Mouse (Mus musculus): ENCODE measurements around the gene Ybx3. TPM values are rescaled to one million over a fixed set of nuclear protein-coding genes. Genes with fewer than 3 reads are reported as not detected.

The Ybx3 gene
- polyA plus RNA-seq, 1 experiment = 1,098 TPM

GRCm38 (mm10) chr6:131370767-131371166, 17.5 kb downstream of the Ybx3 start:
- no peaks in the 10 kb centered on the region for H3K4me1 ChIP-seq (ENCODE audit: control insufficient read depth, insufficient read depth, low read length)
- H3K4me3 ChIP-seq (ENCODE audit: control insufficient read depth, low read depth, low read length) = no peak overlapping the region
- H3K27me3 ChIP-seq (ENCODE audit: control insufficient read depth, insufficient read depth, low read length) = no peaks in the 10 kb centered on the region
- peaks cover 1% of the 10 kb centered on the region for H3K36me3 ChIP-seq (ENCODE audit: control insufficient read depth, insufficient read depth, low read length)
- no peak overlapping the region for H3K27ac ChIP-seq (ENCODE audit: control insufficient read depth, insufficient read depth, low read depth, low read length)
- TF ChIP-seq POLR2A (IDR thresholded peaks at IDR 0.05; ENCODE audit: control insufficient read depth, low read depth, low read length) = no peak

DNA sequence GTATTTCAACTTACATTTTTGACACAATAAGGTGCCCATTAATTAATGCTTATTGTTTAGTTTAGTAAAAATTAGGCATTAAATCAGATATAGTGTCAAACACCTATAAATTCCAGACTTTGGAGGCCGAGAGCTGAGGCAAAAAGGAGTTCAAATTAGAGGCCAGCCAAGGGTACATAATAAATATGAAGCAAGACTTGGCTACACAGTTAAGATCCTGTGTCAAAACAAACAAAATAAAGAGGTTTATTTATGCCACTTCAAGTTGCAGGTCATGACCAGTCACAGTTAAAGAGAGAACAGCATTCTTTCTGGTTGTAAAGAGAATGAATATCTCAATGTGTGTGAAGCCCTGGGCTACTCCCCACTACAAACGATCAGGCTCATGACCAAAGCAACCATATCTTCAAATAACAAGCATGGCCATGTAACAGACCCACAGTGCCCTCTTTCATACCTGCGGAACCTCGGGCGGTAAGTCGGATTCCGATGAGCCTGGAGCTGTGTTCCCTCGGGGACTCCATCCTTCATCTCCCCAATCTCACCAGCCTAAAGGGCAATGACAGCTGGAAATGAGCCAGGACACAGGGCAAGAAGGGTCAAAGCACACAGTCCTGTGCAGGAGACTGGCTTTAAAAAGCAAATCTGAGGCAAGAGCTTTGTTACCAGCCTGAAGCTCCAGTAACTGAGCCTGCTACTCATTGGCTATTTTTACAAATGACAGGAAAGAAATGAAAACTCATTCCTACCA, 18.2 kb downstream of the Ybx3 start:
- peaks cover 1% of the 10 kb centered on the region for H3K36me3 ChIP-seq (ENCODE audit: control insufficient read depth, insufficient read depth, low read length)
- no peaks in the 10 kb centered on the region for H3K4me1 ChIP-seq (ENCODE audit: control insufficient read depth, insufficient read depth, low read length)
- no peak overlapping the region for H3K4me3 ChIP-seq (ENCODE audit: control insufficient read depth, low read depth, low read length)
- no peak for TF ChIP-seq POLR2A (IDR thresholded peaks at IDR 0.05; ENCODE audit: control insufficient read depth, low read depth, low read length)
- no peak for TF ChIP-seq CTCF (IDR thresholded peaks at IDR 0.05; ENCODE audit: control insufficient read depth, insufficient read depth, insufficient replicate concordance, low read depth, low read length)
- no peak overlapping the region for H3K27ac ChIP-seq (ENCODE audit: control insufficient read depth, insufficient read depth, low read depth, low read length)
- no peaks in the 10 kb centered on the region for H3K27me3 ChIP-seq (ENCODE audit: control insufficient read depth, insufficient read depth, low read length)

DNA sequence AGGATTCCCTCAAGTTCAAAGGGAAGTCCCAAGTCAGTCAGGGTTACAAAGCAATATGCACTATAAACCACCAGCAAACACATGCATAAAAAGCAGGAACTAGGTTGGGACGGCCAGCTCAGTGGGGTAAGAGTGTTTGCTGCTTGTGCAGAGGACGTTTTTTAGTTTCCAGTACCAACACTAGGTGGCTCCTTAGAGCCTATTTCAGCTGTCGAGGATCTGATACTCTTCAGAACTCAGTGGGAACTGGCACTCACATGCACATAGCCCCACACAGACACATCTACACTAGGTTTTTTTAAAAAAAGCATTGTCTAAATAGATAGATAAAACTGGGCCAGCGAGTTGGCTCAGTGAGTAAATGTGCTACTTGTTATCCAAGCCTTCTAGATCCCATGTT, 21.2 kb downstream of the Ybx3 start:
- no peak for TF ChIP-seq POLR2A (IDR thresholded peaks at IDR 0.05; ENCODE audit: control insufficient read depth, low read depth, low read length)
- no peaks in the 10 kb centered on the region for H3K27me3 ChIP-seq (ENCODE audit: control insufficient read depth, insufficient read depth, low read length)
- H3K36me3 ChIP-seq (ENCODE audit: control insufficient read depth, insufficient read depth, low read length) = peaks cover 1% of the 10 kb centered on the region
- H3K4me3 ChIP-seq (ENCODE audit: control insufficient read depth, low read depth, low read length) = no peak overlapping the region
- H3K4me1 ChIP-seq (ENCODE audit: control insufficient read depth, insufficient read depth, low read length) = no peaks in the 10 kb centered on the region
- no peak overlapping the region for H3K27ac ChIP-seq (ENCODE audit: control insufficient read depth, insufficient read depth, low read depth, low read length)

DNA sequence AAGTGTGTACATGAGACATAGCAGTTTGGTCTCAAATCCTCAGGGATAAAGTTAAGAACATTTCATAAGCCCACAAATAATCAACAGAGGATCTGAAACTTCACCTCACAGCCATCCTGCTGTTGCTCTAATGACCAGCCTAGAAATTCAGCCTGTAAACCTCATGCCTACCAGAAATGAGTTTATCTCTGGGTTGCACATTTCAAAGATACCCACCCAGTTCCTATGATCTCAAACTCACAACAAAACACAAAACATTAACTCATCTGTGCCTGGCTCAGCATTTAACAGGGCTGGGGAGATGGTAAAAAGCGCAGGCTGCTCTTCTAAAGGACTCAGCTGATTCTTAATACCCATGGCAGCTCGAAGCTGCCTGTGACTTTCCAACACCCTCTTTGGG, 23.9 kb downstream of the Ybx3 start:
- no peaks in the 10 kb centered on the region for H3K27me3 ChIP-seq (ENCODE audit: control insufficient read depth, insufficient read depth, low read length)
- no peaks in the 10 kb centered on the region; the same call in 1 of the 2 replicates for H3K36me3 ChIP-seq (ENCODE audit: control insufficient read depth, insufficient read depth, low read length)
- H3K27ac ChIP-seq (ENCODE audit: control insufficient read depth, insufficient read depth, low read depth, low read length) = no peak overlapping the region
- H3K4me3 ChIP-seq (ENCODE audit: control insufficient read depth, low read depth, low read length) = no peak overlapping the region
- H3K4me1 ChIP-seq (ENCODE audit: control insufficient read depth, insufficient read depth, low read length) = no peaks in the 10 kb centered on the region
- TF ChIP-seq POLR2A (IDR thresholded peaks at IDR 0.05; ENCODE audit: control insufficient read depth, low read depth, low read length) = no peak

DNA sequence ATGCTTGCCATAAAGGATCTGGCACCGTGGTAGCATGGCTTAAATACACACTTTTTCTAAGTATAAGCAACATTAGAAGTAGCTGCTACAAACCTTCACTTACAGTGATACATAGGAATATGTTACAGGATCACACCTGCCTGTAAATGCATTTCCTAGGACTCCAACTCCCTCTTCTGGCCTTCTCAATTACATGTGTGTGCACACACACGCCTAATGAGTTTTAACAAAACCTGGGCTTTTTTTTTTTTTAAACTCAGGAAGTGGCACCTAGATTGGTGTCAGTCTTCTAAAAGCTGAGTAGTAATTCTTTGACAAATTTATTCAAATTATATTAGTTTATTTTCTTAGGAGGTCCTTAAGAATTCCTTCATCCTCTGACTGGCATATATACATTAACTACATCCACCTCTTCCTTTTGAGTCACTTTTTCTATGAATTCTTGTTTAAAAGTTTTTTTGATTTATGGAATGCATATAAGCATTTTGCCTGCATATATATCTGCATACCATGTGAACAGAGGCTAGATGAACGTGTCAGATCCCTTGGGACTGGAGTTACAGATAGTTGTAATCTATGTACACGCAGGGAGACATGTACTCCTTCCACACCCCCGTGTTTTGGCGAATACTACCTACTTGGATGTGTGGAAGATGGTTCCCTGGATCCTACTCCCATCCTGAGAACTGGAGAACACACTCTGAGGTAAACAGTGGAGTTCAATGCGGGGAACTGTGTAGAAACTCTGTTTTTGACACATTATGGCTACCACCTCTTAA, 25.1 kb downstream of the Ybx3 start:
- Histone ChIP-seq H3K36me3 (ENCODE audit: control insufficient read depth, insufficient read depth, low read length) (no peaks in the 10 kb centered on the region; the same call in 1 of the 2 replicates), H3K4me1 (ENCODE audit: control insufficient read depth, insufficient read depth, low read length) (no peaks in the 10 kb centered on the region), H3K27me3 (ENCODE audit: control insufficient read depth, insufficient read depth, low read length) (no peaks in the 10 kb centered on the region), H3K27ac (ENCODE audit: control insufficient read depth, insufficient read depth, low read depth, low read length) (no peak overlapping the region), H3K4me3 (ENCODE audit: control insufficient read depth, low read depth, low read length) (no peak overlapping the region)
- TF ChIP-seq POLR2A (IDR thresholded peaks at IDR 0.05; ENCODE audit: control insufficient read depth, low read depth, low read length) = no peak

DNA sequence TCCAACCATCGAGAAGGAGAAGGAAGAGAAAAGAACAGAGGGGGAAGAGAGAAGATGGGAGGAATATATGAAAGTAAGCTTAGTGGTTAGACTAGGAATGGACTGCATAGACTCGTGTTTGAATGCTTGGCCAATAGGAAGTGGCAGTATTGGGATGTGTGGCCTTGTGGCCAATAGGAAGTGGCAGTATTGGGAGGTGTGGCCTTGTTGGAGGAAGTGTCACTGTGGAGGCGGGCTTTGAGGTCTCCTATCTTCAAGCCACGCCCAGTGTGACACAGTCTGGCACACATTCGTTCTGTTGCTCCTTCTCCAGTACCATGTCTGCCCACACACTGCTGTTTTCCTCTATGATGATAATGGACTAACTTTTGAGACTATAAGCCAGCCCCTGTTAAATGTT, 27.6 kb downstream of the Ybx3 start:
- no peak for TF ChIP-seq POLR2A (IDR thresholded peaks at IDR 0.05; ENCODE audit: control insufficient read depth, low read depth, low read length)
- TF ChIP-seq CTCF (IDR thresholded peaks at IDR 0.05; ENCODE audit: control insufficient read depth, insufficient read depth, insufficient replicate concordance, low read depth, low read length) = no peak
- no peaks in the 10 kb centered on the region for H3K27me3 ChIP-seq (ENCODE audit: control insufficient read depth, insufficient read depth, low read length)
- no peaks in the 10 kb centered on the region for H3K4me1 ChIP-seq (ENCODE audit: control insufficient read depth, insufficient read depth, low read length)
- no peaks in the 10 kb centered on the region for H3K36me3 ChIP-seq (ENCODE audit: control insufficient read depth, insufficient read depth, low read length)
- H3K4me3 ChIP-seq (ENCODE audit: control insufficient read depth, low read depth, low read length) = no peak overlapping the region
- H3K27ac ChIP-seq (ENCODE audit: control insufficient read depth, insufficient read depth, low read depth, low read length) = no peak overlapping the region

GRCm38 (mm10) chr6:131359543-131359942, 28.7 kb downstream of the Ybx3 start:
- no peak overlapping the region for H3K27ac ChIP-seq (ENCODE audit: control insufficient read depth, insufficient read depth, low read depth, low read length)
- H3K27me3 ChIP-seq (ENCODE audit: control insufficient read depth, insufficient read depth, low read length) = no peaks in the 10 kb centered on the region
- TF ChIP-seq CTCF (IDR thresholded peaks at IDR 0.05; ENCODE audit: control insufficient read depth, insufficient read depth, insufficient replicate concordance, low read depth, low read length) (no peak), POLR2A (IDR thresholded peaks at IDR 0.05; ENCODE audit: control insufficient read depth, low read depth, low read length) (no peak)
- no peaks in the 10 kb centered on the region for H3K36me3 ChIP-seq (ENCODE audit: control insufficient read depth, insufficient read depth, low read length)
- no peaks in the 10 kb centered on the region for H3K4me1 ChIP-seq (ENCODE audit: control insufficient read depth, insufficient read depth, low read length)
- H3K4me3 ChIP-seq (ENCODE audit: control insufficient read depth, low read depth, low read length) = no peak overlapping the region
